Mouse (Mus musculus): Measurements from ENCODE around the gene Iars2.

GRCm38 (mm10) chr1:185235837-185236236, 93.4 kb downstream of the Iars2 start:
- TF ChIP-seq CTCF (IDR thresholded peaks at IDR 0.05; ENCODE audit: insufficient read depth, low read length) (no peak), POLR2A (IDR thresholded peaks at IDR 0.05; ENCODE audit: borderline replicate concordance, extremely low read depth, low read depth, low read length) (no peak)

Data from lung, adult 2 months (tissue).